Mouse (Mus musculus) layer of hippocampus, adult 6 months (tissue): ENCODE data around the gene Olfr67. TPM values are rescaled to one million over a fixed set of nuclear protein-coding genes. Genes with fewer than 3 reads are reported as not detected.

Source experiments
- long read RNA-seq, 2 experiments: library from polyadenylated mRNA; unstranded; transcript quantifications; one replicate each; pipeline ENCODE4 v2.0.0; 2019 to 2020
- polyA plus RNA-seq: library from polyadenylated mRNA; unstranded; fragments of <200 nt; fragmentation: Nextera tagmentation; gene quantifications from 2 replicates; pipeline ENCODE4 v1.2.3, GENCODE M21; 2021

Olfr67 gene
- not detected in 2 replicates for polyA plus RNA-seq
- long read RNA-seq, experiment 1: 0 reads
- long read RNA-seq, experiment 2: 0 reads

GRCm38 (mm10) chr7:103791721-103792120 lies at the start of gene Olfr67:
Gene Olfr67, minus strand, starts transcription at chr7:103791821.

GRCm38 (mm10) chr7:103840268-103840667 lies 48.6 kb upstream of the Olfr67 start, which contains the start of gene Hbb-bh2:
Gene Hbb-bh2, minus strand, starts transcription at chr7:103840520.

GRCm38 (mm10) chr7:103827808-103828207 lies 36.2 kb upstream of the Olfr67 start, which contains the start of gene Hbb-bs:
Gene Hbb-bs, minus strand, starts transcription at chr7:103828096.

DNA sequence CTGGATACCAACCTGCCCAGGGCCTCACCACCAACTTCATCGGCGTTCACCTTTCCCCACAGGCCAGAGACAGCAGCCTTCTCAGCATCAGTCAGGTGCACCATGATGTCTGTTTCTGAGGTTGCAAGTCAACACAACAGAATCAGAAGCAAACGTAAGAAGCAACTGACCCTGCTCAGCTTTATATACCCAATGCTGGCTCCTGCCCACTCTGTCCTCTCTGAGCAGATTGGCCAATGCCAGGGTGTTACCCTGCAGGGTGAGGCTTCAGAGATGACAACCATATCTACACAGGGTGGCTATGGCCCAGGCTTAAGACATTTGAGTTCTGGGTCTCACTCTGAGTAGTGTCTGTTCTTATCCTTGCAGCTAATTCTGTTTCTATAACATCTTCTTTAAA lies 22.1 kb upstream of the Olfr67 start, which contains the start of gene Hbb-bt:
Gene Hbb-bt (minus strand): TSS at position 231 of the 400 bp plus-strand sequence.

DNA sequence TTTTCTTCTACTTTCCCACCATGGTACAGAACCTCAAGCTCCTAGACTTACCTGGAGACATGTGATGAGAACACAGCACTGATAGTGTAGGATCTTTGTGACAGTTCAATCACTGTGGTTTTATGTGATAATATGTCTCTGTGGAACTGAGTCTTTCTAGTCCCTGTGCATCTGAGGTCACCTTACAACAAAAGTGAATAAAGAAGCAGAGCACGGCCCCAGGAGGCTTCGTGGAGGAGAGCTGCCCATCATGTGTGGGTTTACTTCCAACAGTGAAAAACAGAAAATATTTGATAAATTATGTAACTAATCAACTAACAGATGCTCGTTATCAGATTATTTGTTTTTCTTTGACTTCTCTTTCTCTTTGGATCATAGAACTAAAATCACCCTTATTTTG lies 12.0 kb downstream of the Olfr67 start, which contains the start of gene Olfr68:
Gene Olfr68 (minus strand): TSS at position 101 of the 400 bp plus-strand sequence.

GRCm38 (mm10) chr7:103771494-103771893 lies 20.1 kb downstream of the Olfr67 start, which contains the start of gene Olfr69:
Gene Olfr69, minus strand, starts transcription at chr7:103771594.

GRCm38 (mm10) chr7:103757233-103757632 lies 34.4 kb downstream of the Olfr67 start, which contains the start of gene Olfr630:
Gene Olfr630, minus strand, starts transcription at chr7:103757333.

DNA sequence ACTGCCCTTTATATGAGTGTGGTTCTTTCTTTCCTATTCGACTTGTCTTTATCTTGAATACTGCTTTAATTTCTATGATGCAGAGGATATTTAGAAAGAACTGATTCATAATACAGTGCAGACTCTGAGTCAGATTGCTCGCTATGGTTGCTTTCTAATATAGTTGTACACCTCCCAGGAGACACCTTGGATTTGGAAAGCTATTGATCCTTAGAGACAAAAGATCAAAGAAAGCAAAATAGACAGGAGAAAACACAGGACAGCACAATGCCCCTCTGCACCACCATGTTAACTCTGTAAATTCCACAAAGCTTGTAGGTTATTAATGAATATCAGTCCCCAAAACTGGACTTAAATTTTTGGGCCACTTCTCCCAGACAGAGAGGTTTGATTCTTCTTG lies 46.8 kb downstream of the Olfr67 start, which contains the start of gene Olfr629:
Gene Olfr629 (minus strand): TSS at position 101 of the 400 bp plus-strand sequence.

Other genes with a start within 250 kb of the Olfr67 start
- not detected in 2 replicates for gene Olfr612, start 249.1 kb downstream of the Olfr67 start, polyA plus RNA-seq
- gene Olfr613, start 243.7 kb downstream of the Olfr67 start, polyA plus RNA-seq: not detected in 2 replicates
- not detected in 2 replicates for gene Olfr615, start 235.7 kb downstream of the Olfr67 start, polyA plus RNA-seq
- not detected in 2 replicates for gene Olfr616, start 222.7 kb downstream of the Olfr67 start, polyA plus RNA-seq
- not detected in 2 replicates for gene Olfr617, start 218.8 kb downstream of the Olfr67 start, polyA plus RNA-seq
- gene Olfr618, start 201.7 kb downstream of the Olfr67 start, polyA plus RNA-seq: not detected in 2 replicates
- gene Olfr619, start 191.2 kb downstream of the Olfr67 start, polyA plus RNA-seq: not detected in 2 replicates
- not detected in 2 replicates for gene Olfr620, start 179.3 kb downstream of the Olfr67 start, polyA plus RNA-seq
- not detected in 2 replicates for gene Olfr622, start 149.1 kb downstream of the Olfr67 start, polyA plus RNA-seq
- not detected in 2 replicates for gene Olfr623, start 128.1 kb downstream of the Olfr67 start, polyA plus RNA-seq
- not detected in 2 replicates for gene Olfr624, start 120.6 kb downstream of the Olfr67 start, polyA plus RNA-seq
- not detected in 2 replicates for gene Olfr625-ps1, start 109.1 kb downstream of the Olfr67 start, polyA plus RNA-seq
- not detected in 2 replicates for gene Olfr243, start 77.2 kb downstream of the Olfr67 start, polyA plus RNA-seq
- gene Olfr628, start 61.4 kb downstream of the Olfr67 start, polyA plus RNA-seq: not detected in 2 replicates
- not detected in 2 replicates for gene Olfr629, start 46.9 kb downstream of the Olfr67 start, polyA plus RNA-seq
- not detected in 2 replicates for gene Olfr630, start 34.5 kb downstream of the Olfr67 start, polyA plus RNA-seq
- not detected in 2 replicates for gene Olfr69, start 20.2 kb downstream of the Olfr67 start, polyA plus RNA-seq
- gene Olfr68, start 12.1 kb downstream of the Olfr67 start, polyA plus RNA-seq: not detected in 2 replicates
- gene Hbb-bt, start 22.2 kb upstream of the Olfr67 start, polyA plus RNA-seq: 0.80 and 2.0 TPM in 2 replicates
- 6.5 and 12.6 TPM in 2 replicates for gene Hbb-bs, start 36.3 kb upstream of the Olfr67 start, polyA plus RNA-seq
- not detected in 2 replicates for gene Hbb-bh2, start 48.7 kb upstream of the Olfr67 start, polyA plus RNA-seq
- not detected in 2 replicates for gene Hbb-bh1, start 51.3 kb upstream of the Olfr67 start, polyA plus RNA-seq
- not detected in 2 replicates for gene Hbb-y, start 61.4 kb upstream of the Olfr67 start, polyA plus RNA-seq
- gene Olfr66, start 94.4 kb upstream of the Olfr67 start, polyA plus RNA-seq: not detected in 2 replicates
- not detected in 2 replicates for gene Olfr64, start 102.7 kb upstream of the Olfr67 start, polyA plus RNA-seq
- not detected in 2 replicates for gene Olfr65, start 111.7 kb upstream of the Olfr67 start, polyA plus RNA-seq
- gene Olfr631, start 137.0 kb upstream of the Olfr67 start, polyA plus RNA-seq: not detected in 2 replicates
- gene Olfr632, start 142.5 kb upstream of the Olfr67 start, polyA plus RNA-seq: not detected in 2 replicates
- not detected in 2 replicates for gene Olfr633, start 152.6 kb upstream of the Olfr67 start, polyA plus RNA-seq
- not detected in 2 replicates for gene Olfr635, start 179.3 kb upstream of the Olfr67 start, polyA plus RNA-seq
- not detected in 2 replicates for gene Olfr638, start 206.9 kb upstream of the Olfr67 start, polyA plus RNA-seq
- gene Olfr639, start 225.5 kb upstream of the Olfr67 start, polyA plus RNA-seq: not detected in 2 replicates
- gene Olfr640, start 233.8 kb upstream of the Olfr67 start, polyA plus RNA-seq: not detected in 2 replicates
- not detected in 2 replicates for gene Olfr641, start 243.6 kb upstream of the Olfr67 start, polyA plus RNA-seq